Mouse (Mus musculus) lung, adult 2 months (tissue): Measurements from ENCODE around the gene Tsc1.

Experiments
- CTCF ChIP-seq: fragments of 200-500 bp; IDR thresholded peaks from 2 replicates; pipeline ENCODE4 v1.5.1; 2011; ENCODE audit warnings: mild to moderate bottlenecking, low read length, control low read depth; ENCODE audit not compliant: insufficient read depth
- POLR2A ChIP-seq: fragments of 200-500 bp; IDR thresholded peaks from 2 replicates; pipeline ENCODE4 v1.6.1; 2011; ENCODE audit warnings: low read depth, mild to moderate bottlenecking, control low read depth, low read length, borderline replicate concordance; ENCODE audit errors: extremely low read depth

DNA sequence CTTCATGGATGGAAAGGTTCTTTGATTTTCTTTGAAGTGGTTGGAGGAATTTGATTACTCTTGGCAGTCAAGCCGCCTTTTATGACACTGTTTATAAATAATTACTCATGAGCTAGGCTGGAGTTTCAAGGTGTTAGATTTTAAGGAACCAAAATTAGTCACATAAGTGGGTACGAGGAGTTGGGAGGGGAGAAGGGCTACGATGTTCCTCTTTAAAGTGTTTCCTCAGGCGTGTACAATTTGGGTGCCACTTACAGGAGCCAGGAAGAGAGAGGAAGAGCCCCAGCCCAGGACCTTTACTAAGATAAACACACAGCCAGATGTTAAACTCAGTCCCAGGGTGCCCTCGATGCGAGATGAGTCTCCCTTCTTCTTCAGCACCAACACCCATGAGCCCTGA is 65.8 kb downstream of the Tsc1 start:
- TF ChIP-seq CTCF, result no peak
- TF ChIP-seq POLR2A, result no peak
